Mouse (Mus musculus): Measurements from ENCODE around the gene Sp1.

DNA sequence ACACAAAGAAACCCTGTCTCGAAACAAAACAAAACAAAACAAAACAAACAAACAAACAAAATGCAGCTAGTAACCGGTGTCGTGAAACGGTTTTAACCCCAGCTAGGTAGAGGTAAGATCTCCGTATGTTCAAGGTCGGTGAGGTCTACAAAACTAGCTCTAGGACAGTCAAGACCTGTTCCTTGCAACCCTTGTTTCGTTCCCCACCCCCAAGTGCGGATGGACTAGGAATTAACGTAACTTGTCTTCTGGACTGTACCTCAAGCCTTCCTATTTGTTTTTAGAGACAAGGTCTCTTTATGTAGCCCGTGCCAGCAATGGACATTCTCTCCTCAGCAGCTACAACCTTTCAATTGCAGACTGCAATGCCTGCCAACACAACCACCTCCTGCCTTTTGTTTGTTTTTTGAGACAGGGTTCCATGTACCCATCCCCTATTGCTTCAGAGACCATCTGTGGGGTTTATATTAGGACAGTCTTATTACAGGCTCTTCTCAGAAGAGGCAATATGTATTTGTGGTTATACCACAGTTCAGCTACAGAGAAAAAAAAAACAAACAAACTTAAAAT, 5.4 kb upstream of the Sp1 start:
- TF ChIP-seq GATA1 (IDR thresholded peaks at IDR 0.05; ENCODE audit: low read length) (no peak), TAL1 (IDR thresholded peaks at IDR 0.05; ENCODE audit: low read length) (no peak)

Data from erythroblast, embryonic 14.5 days (primary cell).